Mouse (Mus musculus) yolk sac, embryonic 10.5 days (tissue): ENCODE data around the gene Tulp3.
A peak's percentile ranks its signal among the peaks of the same experiment; 100 is the strongest.
"Not testable (repeated sequence)": the region's sequence is repeated elsewhere in the genome, so short reads cannot be mapped to it uniquely, and the experiment has no call there.

Experiments
- DNase-seq: peaks from one replicate; pipeline ENCODE4 v3.0.0-alpha.2; 2017; ENCODE audit warnings: low spot score

Gene Tulp3

GRCm38 (mm10) chr6:128358999-128359398, 3.3 kb upstream of the Tulp3 start:
- no peak for DNase-seq

GRCm38 (mm10) chr6:128355201-128355681, 410 bp downstream of the Tulp3 start:
- no peak for DNase-seq

- DNase-seq, result no peak
These were observed 1.5 kb downstream of the Tulp3 start for GRCm38 (mm10) chr6:128354140-128354539.

- no peak for DNase-seq
These were observed 5.9 kb downstream of the Tulp3 start for GRCm38 (mm10) chr6:128349711-128350110.

DNA sequence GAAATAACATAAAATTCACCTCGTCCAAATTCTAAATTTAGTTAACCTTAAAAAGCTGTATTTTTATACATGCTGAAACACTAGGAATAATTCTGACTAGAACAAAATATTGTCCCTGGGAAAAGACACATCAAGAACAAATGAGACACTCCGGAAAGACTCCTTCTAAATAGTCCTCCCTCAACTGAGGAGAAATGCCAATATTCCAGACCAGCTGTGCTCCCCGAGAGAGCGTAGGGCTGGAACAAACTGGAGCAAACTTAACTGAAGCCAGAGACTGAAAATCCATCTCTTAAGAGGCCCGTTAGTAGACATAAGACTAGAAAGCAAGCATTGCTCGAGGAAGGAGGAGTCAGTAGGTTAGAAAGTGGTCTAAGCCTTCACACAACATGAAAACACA, 8.9 kb downstream of the Tulp3 start:
- no peak for DNase-seq

DNA sequence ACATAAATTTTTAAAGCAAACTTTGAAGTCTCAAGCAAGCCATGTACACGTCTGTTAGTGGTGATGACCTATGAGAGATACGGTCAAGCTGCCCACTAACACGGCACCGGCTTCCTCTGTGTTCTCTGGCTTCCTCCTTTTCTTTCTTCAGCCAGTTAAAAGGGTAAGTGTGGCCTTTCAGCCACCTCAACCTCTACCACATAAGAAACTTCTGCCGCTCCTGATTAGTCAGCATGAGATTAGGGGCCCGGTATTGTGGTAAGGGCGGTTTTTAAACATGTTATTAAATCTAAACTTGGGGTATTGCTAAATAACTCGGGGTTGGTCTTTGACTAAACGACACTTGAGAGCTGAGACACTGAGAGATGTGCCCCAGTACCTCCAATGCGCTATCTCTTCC, 10.0 kb downstream of the Tulp3 start:
- no peak for DNase-seq

- no peak for DNase-seq
These were observed 13.5 kb downstream of the Tulp3 start for GRCm38 (mm10) chr6:128341956-128342723.

- peak; percentile 36 for DNase-seq
These were observed 16.8 kb downstream of the Tulp3 start for GRCm38 (mm10) chr6:128338876-128339275.

DNA sequence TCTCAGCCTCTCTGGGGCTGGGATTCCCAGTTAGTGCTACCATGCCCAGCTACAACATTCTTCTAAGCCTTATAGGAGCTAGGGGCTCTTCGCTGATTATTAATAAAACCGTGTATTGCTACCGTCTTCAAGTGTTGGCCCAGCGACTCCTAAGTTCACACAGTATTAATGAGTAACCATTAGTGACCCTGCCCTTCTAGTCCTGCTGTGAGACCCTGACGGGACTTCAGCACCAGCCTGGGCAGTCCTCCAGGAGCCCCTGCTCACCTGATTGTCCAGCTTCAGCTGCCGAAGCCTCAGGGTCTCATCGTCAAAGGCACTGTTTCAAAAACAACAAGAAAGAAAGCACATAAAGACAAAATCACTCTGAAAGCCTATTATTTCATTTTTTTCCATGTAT, 18.2 kb downstream of the Tulp3 start:
- DNase-seq, result peak; percentile 60

DNA sequence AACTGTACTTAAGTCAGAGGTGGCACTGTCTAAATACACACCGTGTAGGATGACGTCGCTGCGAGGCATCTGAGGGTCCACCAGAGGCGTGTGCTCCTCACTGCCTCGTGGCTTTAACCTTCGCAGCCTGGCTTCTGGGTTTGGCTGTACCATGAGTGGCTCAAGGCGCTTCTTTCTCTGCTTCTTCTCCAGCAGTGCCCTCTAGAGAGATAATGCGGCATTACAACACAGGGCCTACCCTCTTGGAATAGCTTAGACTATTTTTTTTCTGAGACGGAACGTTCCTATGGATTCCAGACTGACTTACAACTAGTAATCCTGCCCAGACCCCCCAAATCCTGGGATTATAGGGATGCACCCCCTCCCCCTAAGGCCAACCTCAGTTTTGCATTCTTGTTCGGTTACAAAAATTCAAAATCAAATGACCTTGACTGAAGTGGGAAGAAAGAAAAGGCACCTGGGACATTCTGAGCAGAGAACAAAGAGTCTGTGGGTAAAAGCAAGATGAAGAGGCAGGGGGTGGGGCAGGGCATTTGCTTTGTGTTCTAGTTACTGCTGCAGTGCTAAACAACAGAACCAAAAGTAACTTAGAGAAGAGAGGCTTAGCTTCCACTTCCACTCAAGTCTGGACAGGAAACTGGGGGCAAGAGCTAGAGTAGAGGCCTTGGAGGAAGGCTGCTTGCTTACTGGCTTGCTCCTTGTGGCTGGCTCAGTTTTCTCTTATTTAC, 21.1 kb downstream of the Tulp3 start:
- DNase-seq, result peak; percentile 77

- DNase-seq, result peak; percentile 38
These were observed 37.3 kb downstream of the Tulp3 start for GRCm38 (mm10) chr6:128318317-128318716.

GRCm38 (mm10) chr6:128315597-128315996, 40.1 kb downstream of the Tulp3 start:
- no peak for DNase-seq

DNA sequence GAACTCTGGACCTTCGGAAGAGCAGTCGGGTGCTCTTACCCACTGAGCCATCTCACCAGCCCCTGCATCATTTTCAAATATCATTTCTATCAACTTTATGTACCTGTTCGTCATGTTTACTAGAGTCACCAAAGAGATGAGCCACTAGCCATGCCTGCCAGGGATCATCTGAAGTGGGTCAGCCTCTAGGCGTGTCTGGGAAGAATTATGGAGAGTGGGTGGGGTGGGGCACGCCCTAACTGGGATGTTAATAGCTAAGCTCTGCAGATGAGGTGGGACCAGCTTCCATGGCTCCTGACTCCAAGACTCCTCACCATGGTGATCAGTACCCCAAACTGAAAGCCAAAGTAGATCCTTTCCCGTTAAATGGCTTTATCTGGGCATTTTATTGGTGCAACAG, 40.9 kb downstream of the Tulp3 start:
- DNase-seq, result no peak

DNA sequence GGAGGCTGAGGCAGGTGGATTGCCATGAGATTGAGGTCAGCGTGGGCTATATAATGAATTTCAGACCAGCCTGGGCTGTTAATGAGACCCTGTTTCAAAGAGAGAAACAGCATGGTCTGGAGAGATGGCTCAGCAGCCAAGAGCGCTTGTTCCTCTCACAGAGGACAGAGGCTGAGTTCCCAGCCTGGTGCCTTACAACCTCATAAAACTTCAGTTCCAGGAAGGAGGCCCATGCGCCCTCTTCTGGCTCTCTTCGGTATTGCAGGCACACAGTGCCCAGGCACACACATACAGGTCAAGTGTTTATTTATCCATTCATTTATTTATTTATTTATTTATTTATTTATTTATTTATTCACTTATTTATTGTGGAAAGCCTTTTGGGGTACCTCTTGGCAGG, 47.3 kb downstream of the Tulp3 start:
- DNase-seq, result peak; percentile 76

GRCm38 (mm10) chr6:128304801-128305200, 50.9 kb downstream of the Tulp3 start:
- no peak for DNase-seq

- DNase-seq, result not testable (repeated sequence)
These were observed 53.0 kb downstream of the Tulp3 start for GRCm38 (mm10) chr6:128302640-128303039.

DNA sequence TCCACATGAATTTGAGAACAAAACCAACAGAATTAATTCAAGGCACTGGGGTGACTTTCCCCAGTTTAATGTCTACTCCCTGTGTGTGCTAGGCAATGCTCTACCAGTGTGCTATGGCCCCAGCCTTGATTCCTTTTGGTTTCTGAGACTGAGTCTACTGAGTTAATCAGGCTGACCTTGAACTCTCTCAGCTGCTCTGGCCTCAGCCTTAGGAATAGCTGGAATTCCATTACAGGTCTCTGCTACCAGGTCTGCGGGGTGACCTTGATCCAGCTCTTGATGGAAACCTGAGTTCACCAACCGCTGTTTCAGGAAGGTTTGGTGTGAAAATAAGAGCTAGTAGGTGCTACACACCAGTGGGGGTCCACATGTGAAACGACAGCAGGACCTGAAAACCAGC, 53.8 kb downstream of the Tulp3 start:
- DNase-seq, result no peak

DNA sequence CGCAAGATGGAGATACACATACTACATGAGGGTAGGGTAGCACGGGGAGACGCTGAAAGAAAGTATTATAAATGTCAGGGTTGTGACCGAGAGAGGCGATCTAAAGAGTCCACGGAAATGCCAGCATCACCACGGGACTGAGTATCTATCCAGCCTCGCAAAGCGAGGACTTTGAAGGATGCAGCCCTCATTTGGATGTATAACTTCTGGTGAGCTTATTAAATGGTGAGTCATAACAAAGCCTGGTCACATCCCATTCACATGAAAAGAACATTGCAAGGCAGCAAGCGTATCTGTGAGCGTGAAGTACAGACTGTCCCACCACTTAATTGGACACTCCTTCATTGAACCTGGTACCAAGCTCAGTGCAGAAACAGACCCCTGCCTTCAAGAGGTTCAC, 54.2 kb downstream of the Tulp3 start:
- DNase-seq, result no peak

DNA sequence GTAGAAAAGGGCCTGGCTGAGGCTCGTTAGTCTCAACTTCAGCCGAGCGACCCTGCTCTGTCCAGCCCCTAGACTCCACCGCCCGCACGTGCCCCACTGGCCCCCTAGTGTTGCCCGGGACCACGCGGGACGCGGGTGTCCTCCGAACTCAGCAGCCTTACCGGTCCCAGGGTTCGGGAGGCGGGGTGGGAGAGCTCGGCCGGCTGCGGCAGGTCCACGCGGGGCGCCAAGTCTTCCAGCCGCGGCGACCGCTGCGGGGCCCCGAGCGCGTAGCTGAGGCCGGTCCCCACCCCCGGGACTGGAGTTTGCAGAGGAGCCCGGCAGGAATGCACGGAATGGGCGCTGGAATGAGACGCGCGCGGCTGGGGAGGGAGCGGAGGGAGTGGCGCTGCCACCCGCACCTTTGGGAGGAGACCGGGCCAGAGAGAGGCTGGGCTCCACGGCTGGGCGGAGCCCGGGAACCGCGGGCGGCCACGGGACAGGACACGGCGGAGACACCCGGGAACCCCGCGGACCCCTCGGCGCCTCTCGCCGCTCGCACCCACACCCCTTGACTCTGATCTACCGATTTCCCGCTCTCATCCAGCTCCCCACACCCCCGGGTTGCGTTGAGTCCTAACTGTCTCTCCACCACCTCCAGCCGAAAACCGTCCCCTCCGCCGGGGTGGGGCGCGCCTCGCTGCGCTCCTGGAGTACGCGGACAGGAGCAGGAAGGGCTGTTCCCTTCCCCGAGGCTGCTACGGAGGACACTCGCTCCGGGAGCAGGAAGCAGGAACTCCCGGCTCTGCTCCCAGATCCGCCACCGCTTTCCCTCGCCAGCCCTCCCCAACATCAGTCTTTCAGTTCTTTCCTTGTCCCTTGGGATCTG, 55.3 kb downstream of the Tulp3 start, which contains the start of gene Tead4:
TSS of gene Tead4 (minus strand) at position 690 of the 868 bp plus-strand sequence.
- DNase-seq, result peak; percentile 92

DNA sequence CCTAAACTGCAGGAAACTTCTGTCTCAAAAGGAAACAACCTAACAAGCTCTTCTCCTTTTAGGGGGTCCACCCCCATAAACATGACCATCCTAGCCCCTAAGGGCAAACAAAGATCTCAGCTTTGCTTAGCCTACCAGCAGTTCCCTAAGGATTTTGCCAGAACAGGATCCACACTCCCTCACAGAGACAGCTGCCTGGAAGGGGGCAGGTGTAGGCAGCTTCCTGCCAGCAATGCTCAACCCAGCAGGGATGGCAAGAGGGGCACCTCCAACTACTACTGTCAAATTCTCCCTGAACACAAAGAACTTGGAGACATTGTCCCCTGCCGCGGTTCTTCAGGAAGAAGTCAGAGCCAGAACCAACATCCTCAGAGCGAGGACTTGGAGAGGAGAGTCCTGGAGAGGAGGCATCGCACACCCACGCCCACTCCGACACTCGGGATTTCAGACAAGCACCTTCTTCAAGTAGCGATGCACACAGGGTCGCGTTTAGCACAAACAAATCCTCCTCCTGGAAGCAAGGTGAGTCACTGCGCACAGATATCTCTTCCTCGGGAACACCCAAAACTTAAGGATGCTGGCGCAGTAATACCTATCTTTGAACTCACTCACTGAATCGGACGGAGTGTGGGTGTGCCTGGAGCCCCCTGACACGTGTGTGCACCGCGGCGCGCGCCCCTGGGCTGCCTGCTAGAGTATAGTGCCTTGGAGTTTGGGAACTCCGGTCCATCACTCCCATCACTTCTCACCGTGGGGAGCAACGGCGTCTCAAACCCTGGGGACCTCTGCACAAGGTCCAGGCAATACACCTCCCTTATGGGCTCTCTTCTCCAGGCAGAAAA, 56.1 kb downstream of the Tulp3 start:
- no peak for DNase-seq

DNA sequence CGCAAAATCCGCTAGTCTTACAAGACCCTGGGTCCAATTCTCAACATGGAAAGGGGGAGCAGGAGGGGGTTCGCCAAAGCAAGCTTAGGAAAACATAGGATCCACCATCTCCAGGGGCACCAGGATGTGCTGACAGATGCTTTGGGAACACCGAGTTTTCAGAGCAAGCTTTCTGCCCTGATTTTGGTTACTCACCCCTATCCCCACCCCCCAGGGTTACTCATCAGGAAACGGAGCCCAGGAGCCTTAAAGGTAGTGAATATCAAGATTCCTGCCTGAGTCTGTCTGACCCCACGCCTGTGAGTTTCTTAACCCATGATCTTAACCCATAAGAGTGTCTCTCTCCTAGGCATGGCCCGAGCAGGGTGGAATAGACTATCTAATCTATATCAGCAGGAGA, 57.4 kb downstream of the Tulp3 start:
- peak; percentile 73 for DNase-seq
